Mouse (Mus musculus) embryonic fibroblast, embryonic 13.5 days (primary cell): ENCODE data around the gene Cpeb1.

Experiments used
- CTCF ChIP-seq: IDR thresholded peaks from 2 replicates; pipeline ENCODE4 v1.5.1; 2011; ENCODE audit warnings: mild to moderate bottlenecking, control low read depth, low read length, moderate library complexity, borderline replicate concordance; ENCODE audit not compliant: insufficient read depth
- POLR2A ChIP-seq: IDR thresholded peaks from 2 replicates; pipeline ENCODE4 v1.6.1; 2011; ENCODE audit warnings: low read depth, mild to moderate bottlenecking, control low read depth, low read length, moderate library complexity

DNA sequence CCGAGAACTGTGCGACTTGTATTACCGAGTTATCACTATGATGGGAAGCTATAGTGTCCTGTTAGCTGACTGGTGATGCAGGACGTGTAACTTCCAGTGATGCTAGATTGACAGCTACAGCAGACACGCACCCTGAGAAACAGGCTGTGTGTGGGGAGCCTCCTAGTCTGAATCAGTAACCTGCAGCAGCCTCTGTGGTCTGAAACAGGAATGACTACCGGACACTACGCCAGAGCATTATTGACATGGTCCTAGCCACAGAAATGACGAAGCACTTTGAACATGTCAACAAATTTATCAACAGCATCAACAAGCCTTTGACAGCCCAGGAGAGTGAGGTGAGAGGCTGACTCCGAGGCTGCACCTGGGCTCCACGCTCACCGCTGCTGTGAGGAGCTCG lies 129.2 kb downstream of the Cpeb1 start:
- TF ChIP-seq CTCF (no peak), POLR2A (no peak)
